Mouse (Mus musculus) CH12F3 (cell line): ENCODE measurements around the gene Hdac10.

ENCODE experiments used
- in situ Hi-C: fragments of 300-500 bp; cut with MboI; formaldehyde crosslinking; loops from 2 replicates; pipeline ENCODE4 v1.14.3; 2020; ENCODE audit warnings: low sequenced_read_pairs

Hdac10 gene

GRCm38 (mm10) chr15:89076156-89076731, 52.3 kb downstream of the Hdac10 start:
- in situ Hi-C loops: no loop called here

GRCm38 (mm10) chr15:89075478-89076147, 52.9 kb downstream of the Hdac10 start:
- in situ Hi-C loops: no loop called here

- in situ Hi-C loops: no loop called here
Observed at GRCm38 (mm10) chr15:89074613-89075477, 53.7 kb downstream of the Hdac10 start, which contains the start of gene Trabd. Gene Trabd, plus strand, starts transcription at chr15:89075124.

- in situ Hi-C loops: no loop called here
Observed at GRCm38 (mm10) chr15:89073993-89074603, 54.4 kb downstream of the Hdac10 start.
